Mouse (Mus musculus) mouse trophoblast stem cell (cell line): ENCODE results near the gene Nmt1.

Experiments used
- in situ Hi-C, 2 experiments: fragments of 300-500 bp; cut with MseI, MboI; formaldehyde crosslinking; loops; 2 replicates in 1 of 2; 3 replicates in 1 of 2; pipeline ENCODE4 v1.15.1; 2025

Gene Nmt1

GRCm38 (mm10) chr11:103028176-103028891 lies at the start of gene Nmt1, which contains the start of gene Dcakd:
Nmt1 (plus strand) TSS chr11:103028190.
Dcakd (minus strand) TSS chr11:103028333.
- in situ Hi-C loops, result no loop called here

GRCm38 (mm10) chr11:102981151-102981890 lies 46.7 kb upstream of the Nmt1 start:
- in situ Hi-C loops, result no loop called here

- in situ Hi-C loops, result no loop called here
Measured at GRCm38 (mm10) chr11:102984086-102984485, 43.9 kb upstream of the Nmt1 start.

GRCm38 (mm10) chr11:102984615-102985014 lies 43.4 kb upstream of the Nmt1 start:
- in situ Hi-C loops, result no loop called here

GRCm38 (mm10) chr11:102985160-102985559 lies 42.8 kb upstream of the Nmt1 start:
- in situ Hi-C loops, result no loop called here

GRCm38 (mm10) chr11:102989641-102990151 lies 38.3 kb upstream of the Nmt1 start:
- in situ Hi-C loops, result no loop called here

GRCm38 (mm10) chr11:102990152-102990663 lies 37.8 kb upstream of the Nmt1 start:
- in situ Hi-C loops, result no loop called here

GRCm38 (mm10) chr11:102991681-102992080 lies 36.3 kb upstream of the Nmt1 start:
- in situ Hi-C loops, result no loop called here

- in situ Hi-C loops, result no loop called here
Measured at GRCm38 (mm10) chr11:102992940-102993339, 35.0 kb upstream of the Nmt1 start.

GRCm38 (mm10) chr11:102993420-102994029 lies 34.5 kb upstream of the Nmt1 start:
- in situ Hi-C loops, result no loop called here

- in situ Hi-C loops, result no loop called here
Measured at GRCm38 (mm10) chr11:102994952-102995351, 33.0 kb upstream of the Nmt1 start.

GRCm38 (mm10) chr11:102996385-102996784 lies 31.6 kb upstream of the Nmt1 start:
- in situ Hi-C loops, result no loop called here

GRCm38 (mm10) chr11:102996991-102997770 lies 30.8 kb upstream of the Nmt1 start:
- in situ Hi-C loops, result no loop called here

GRCm38 (mm10) chr11:102998254-102998576 lies 29.8 kb upstream of the Nmt1 start:
- in situ Hi-C loops, result no loop called here

- in situ Hi-C loops, result no loop called here
Measured at GRCm38 (mm10) chr11:102998577-102999316, 29.2 kb upstream of the Nmt1 start.

- in situ Hi-C loops, result no loop called here
Measured at GRCm38 (mm10) chr11:102999317-102999970, 28.5 kb upstream of the Nmt1 start.

GRCm38 (mm10) chr11:103000111-103000510 lies 27.9 kb upstream of the Nmt1 start:
- in situ Hi-C loops, result no loop called here

GRCm38 (mm10) chr11:103001063-103001462 lies 26.9 kb upstream of the Nmt1 start:
- in situ Hi-C loops, result no loop called here

- in situ Hi-C loops, result no loop called here
Measured at GRCm38 (mm10) chr11:103003210-103003609, 24.8 kb upstream of the Nmt1 start.

- in situ Hi-C loops, result no loop called here
Measured at GRCm38 (mm10) chr11:103004852-103005251, 23.1 kb upstream of the Nmt1 start.
